Mouse (Mus musculus) kidney, adult 2 months (tissue): ENCODE data around the gene Crxos.

Experiments used
- CTCF ChIP-seq: fragments of 200-500 bp; conservative IDR thresholded peaks from 2 replicates; pipeline ENCODE4 v1.5.1; 2011; ENCODE audit warnings: low read depth, mild to moderate bottlenecking, control low read depth, low read length, moderate library complexity, mixed read lengths; ENCODE audit not compliant: insufficient read depth, insufficient read length
- POLR2A ChIP-seq: fragments of 200-500 bp; IDR thresholded peaks from one replicate; pipeline ENCODE4 v1.6.1; 2011; ENCODE audit warnings: low read depth, low read length, control low read depth

- TF ChIP-seq CTCF = no peak
- no peak for TF ChIP-seq POLR2A
These were observed 18.3 kb upstream of the Crxos start for GRCm38 (mm10) chr7:15864104-15864503.
